ENCODE assay signal across 30 mouse cellular contexts in genomic region chr3:63272091-63272490, GRCm38 (mm10). TPM values are rescaled to one million over a fixed set of nuclear protein-coding genes. Genes with fewer than 3 reads are reported as not detected.
A peak's percentile ranks its signal among the peaks of the same experiment; 100 is the strongest.
DNase-seq lines count a peak whose midpoint lies in the region; ATAC-seq lines count a peak whose summit lies in the region.
"Had no signal": no experiment of that assay in that cellular context is flagged by ENCODE, and none has a peak within 500 bp of the region (broad histone marks: within the 10 kb centered on the region; RNA-seq: fewer than 3 reads in every experiment).

No protein-coding gene starts in this region.

- H3K4me1 ChIP-seq in forebrain, embryonic 12.5 days: no peaks in the 10 kb centered on the region
- H3K4me1 ChIP-seq in forebrain, embryonic 11.5 days (replicated peaks; ENCODE audit: control insufficient read depth, insufficient read depth, low read length): no peaks in the 10 kb centered on the region
- H3K4me1 ChIP-seq in heart, embryonic 15.5 days (replicated peaks): no peaks in the 10 kb centered on the region
- H3K4me1 ChIP-seq in midbrain, embryonic 12.5 days: no peaks in the 10 kb centered on the region
- H3K4me1 ChIP-seq in midbrain, embryonic 16.5 days (ENCODE audit: control insufficient read depth, insufficient read depth, low read length): no peaks in the 10 kb centered on the region
- H3K4me1 ChIP-seq in midbrain, embryonic 14.5 days (ENCODE audit: control insufficient read depth, insufficient read depth, low read length): no peaks in the 10 kb centered on the region
- H3K4me1 ChIP-seq: embryonic facial prominence, embryonic 15.5 days; hindbrain, embryonic 10.5 days; hindbrain, embryonic 15.5 days; kidney, embryonic 15.5 days; liver, embryonic 15.5 days had no signal

- H3K4me2 ChIP-seq in forebrain, embryonic 12.5 days: no peak overlapping the region
- no peak overlapping the region for H3K4me2 ChIP-seq in forebrain, embryonic 11.5 days (ENCODE audit: low read depth, low read length, severe bottlenecking)
- no peak overlapping the region for H3K4me2 ChIP-seq in heart, embryonic 15.5 days
- H3K4me2 ChIP-seq in midbrain, embryonic 12.5 days (replicated peaks): no peak overlapping the region
- no peak overlapping the region for H3K4me2 ChIP-seq in midbrain, embryonic 16.5 days (ENCODE audit: low read length)
- H3K4me2 ChIP-seq in midbrain, embryonic 14.5 days (ENCODE audit: low read length): no peak overlapping the region
- H3K4me2 ChIP-seq: embryonic facial prominence, embryonic 15.5 days; hindbrain, embryonic 15.5 days; kidney, embryonic 15.5 days; liver, embryonic 15.5 days; lung, embryonic 14.5 days had no signal

- no peak overlapping the region for H3K27ac ChIP-seq in forebrain, embryonic 12.5 days
- no peak overlapping the region for H3K27ac ChIP-seq in forebrain, embryonic 11.5 days (ENCODE audit: low read depth, low read length)
- H3K27ac ChIP-seq in heart, embryonic 15.5 days: no peak overlapping the region
- H3K27ac ChIP-seq in midbrain, embryonic 12.5 days (replicated peaks): no peak overlapping the region
- no peak overlapping the region for H3K27ac ChIP-seq in midbrain, embryonic 16.5 days (ENCODE audit: low read length)
- H3K27ac ChIP-seq in midbrain, embryonic 14.5 days (replicated peaks; ENCODE audit: low read depth, low read length): no peak overlapping the region
- H3K27ac ChIP-seq: embryonic facial prominence, embryonic 15.5 days; hindbrain, embryonic 10.5 days; hindbrain, embryonic 15.5 days; kidney, embryonic 15.5 days; layer of hippocampus, adult 2 months; liver, embryonic 15.5 days; stomach, postnatal 0 days had no signal

- H3K36me3 ChIP-seq in forebrain, embryonic 12.5 days (replicated peaks): no peaks in the 10 kb centered on the region
- no peaks in the 10 kb centered on the region for H3K36me3 ChIP-seq in forebrain, embryonic 11.5 days (ENCODE audit: control insufficient read depth, insufficient read depth, low read length)
- H3K36me3 ChIP-seq in heart, embryonic 15.5 days: no peaks in the 10 kb centered on the region
- no peaks in the 10 kb centered on the region for H3K36me3 ChIP-seq in midbrain, embryonic 12.5 days
- H3K36me3 ChIP-seq in midbrain, embryonic 16.5 days (ENCODE audit: control insufficient read depth, insufficient read depth, low read length): no peaks in the 10 kb centered on the region
- H3K36me3 ChIP-seq in midbrain, embryonic 14.5 days (ENCODE audit: control insufficient read depth, insufficient read depth, low read length): no peaks in the 10 kb centered on the region
- H3K36me3 ChIP-seq: embryonic facial prominence, embryonic 15.5 days; hindbrain, embryonic 10.5 days; hindbrain, embryonic 15.5 days; kidney, embryonic 15.5 days; liver, embryonic 15.5 days had no signal

- H3K4me3 ChIP-seq in forebrain, embryonic 12.5 days (replicated peaks): no peak overlapping the region
- no peak overlapping the region for H3K4me3 ChIP-seq in forebrain, embryonic 11.5 days (ENCODE audit: low read depth, low read length)
- H3K4me3 ChIP-seq in heart, embryonic 15.5 days: no peak overlapping the region
- no peak overlapping the region for H3K4me3 ChIP-seq in midbrain, embryonic 12.5 days
- no peak overlapping the region for H3K4me3 ChIP-seq in midbrain, embryonic 16.5 days (ENCODE audit: low read depth, low read length)
- H3K4me3 ChIP-seq in midbrain, embryonic 14.5 days (replicated peaks; ENCODE audit: low read depth, low read length): no peak overlapping the region
- H3K4me3 ChIP-seq: embryonic facial prominence, embryonic 15.5 days; hindbrain, embryonic 10.5 days; hindbrain, embryonic 15.5 days; kidney, embryonic 15.5 days; layer of hippocampus, adult 2 months; liver, embryonic 15.5 days had no signal

- no peak for DNase-seq in forebrain, embryonic 11.5 days (ENCODE audit: low spot score)
- no peak for DNase-seq in heart, adult 9 months (ENCODE audit: low spot score in 2 of 2)
- DNase-seq in midbrain, embryonic 14.5 days: no peak
- no peak for DNase-seq in thymus, postnatal 4 days
- DNase-seq: adrenal gland, postnatal 25 days; cerebellum, adult 11-12 months; cerebellum, adult 9-11 months; gastrocnemius, postnatal 10 days; kidney, adult 11 months; kidney, postnatal 36 days; left cerebral cortex, postnatal 4 days; lung, embryonic 14.5 days; lung, postnatal 14 days; right cerebral cortex, adult 18-20 months; spleen, adult 18-20 months; thymus, adult 18-20 months; thymus, postnatal 25 days had no signal

- 92% methylated on average over 2 of the region's 2 CpGs for WGBS in forebrain, embryonic 12.5 days
- WGBS in forebrain, embryonic 11.5 days: 96% methylated on average over 2 of the region's 2 CpGs
- WGBS in heart, embryonic 15.5 days: 59% methylated on average over 2 of the region's 2 CpGs
- WGBS in midbrain, embryonic 12.5 days: 93% methylated on average over 2 of the region's 2 CpGs
- 93% methylated on average over 2 of the region's 2 CpGs for WGBS in midbrain, embryonic 16.5 days
- 88% methylated on average over 2 of the region's 2 CpGs for WGBS in midbrain, embryonic 14.5 days

- ATAC-seq in forebrain, embryonic 12.5 days (ENCODE audit: low FRiP score): peak; percentile 46; the same call in 1 of the 2 replicates
- no peak for ATAC-seq in forebrain, embryonic 11.5 days (replicated peaks; ENCODE audit: low FRiP score)
- 0 out of 2 replicates have a peak, but pooled peaks have one; percentile 43 for ATAC-seq in heart, embryonic 15.5 days (replicated peaks; ENCODE audit: insufficient number of reproducible peaks, insufficient read depth, low FRiP score, low read depth)
- 0 out of 2 replicates have a peak, but pooled peaks have one; percentile 23 for ATAC-seq in midbrain, embryonic 12.5 days (ENCODE audit: low FRiP score, low read depth)
- no peak; the same call in 1 of the 2 replicates for ATAC-seq in midbrain, embryonic 16.5 days
- ATAC-seq in midbrain, embryonic 14.5 days (ENCODE audit: low FRiP score, low TSS enrichment): peak; percentile 62
- ATAC-seq: inflammation-experienced regulatory T-cells, adult 6 months; Patski had no signal

- H3K9me3 ChIP-seq in forebrain, embryonic 12.5 days: no peaks in the 10 kb centered on the region
- no peaks in the 10 kb centered on the region for H3K9me3 ChIP-seq in forebrain, embryonic 11.5 days (ENCODE audit: control insufficient read depth, low read length)
- H3K9me3 ChIP-seq in heart, embryonic 15.5 days (replicated peaks): no peaks in the 10 kb centered on the region
- H3K9me3 ChIP-seq in midbrain, embryonic 12.5 days: no peaks in the 10 kb centered on the region
- H3K9me3 ChIP-seq in midbrain, embryonic 16.5 days (replicated peaks; ENCODE audit: control insufficient read depth, low read length, poor library complexity, severe bottlenecking): no peaks in the 10 kb centered on the region
- no peaks in the 10 kb centered on the region for H3K9me3 ChIP-seq in midbrain, embryonic 14.5 days (ENCODE audit: control insufficient read depth, low read length)
- H3K9me3 ChIP-seq: embryonic facial prominence, embryonic 15.5 days; hindbrain, embryonic 10.5 days; hindbrain, embryonic 15.5 days; kidney, embryonic 15.5 days; liver, embryonic 15.5 days had no signal

- no peaks in the 10 kb centered on the region for H3K27me3 ChIP-seq in forebrain, embryonic 12.5 days
- H3K27me3 ChIP-seq in forebrain, embryonic 11.5 days (ENCODE audit: control insufficient read depth, insufficient read depth, low read length): no peaks in the 10 kb centered on the region
- no peaks in the 10 kb centered on the region for H3K27me3 ChIP-seq in heart, embryonic 15.5 days
- no peaks in the 10 kb centered on the region for H3K27me3 ChIP-seq in midbrain, embryonic 12.5 days
- no peaks in the 10 kb centered on the region for H3K27me3 ChIP-seq in midbrain, embryonic 16.5 days (ENCODE audit: control insufficient read depth, insufficient read depth, low read depth, low read length)
- no peaks in the 10 kb centered on the region for H3K27me3 ChIP-seq in midbrain, embryonic 14.5 days (ENCODE audit: control insufficient read depth, insufficient read depth, low read length)
- H3K27me3 ChIP-seq: embryonic facial prominence, embryonic 15.5 days; hindbrain, embryonic 15.5 days; kidney, embryonic 15.5 days; liver, embryonic 15.5 days; Patski had no signal

- no peak overlapping the region for H3K9ac ChIP-seq in forebrain, embryonic 12.5 days
- H3K9ac ChIP-seq in forebrain, embryonic 11.5 days (ENCODE audit: low read length): no peak overlapping the region
- no peak overlapping the region for H3K9ac ChIP-seq in heart, embryonic 15.5 days
- no peak overlapping the region for H3K9ac ChIP-seq in midbrain, embryonic 12.5 days (replicated peaks)
- no peak overlapping the region for H3K9ac ChIP-seq in midbrain, embryonic 16.5 days (ENCODE audit: low read depth, low read length)
- H3K9ac ChIP-seq in midbrain, embryonic 14.5 days (replicated peaks; ENCODE audit: low read length): no peak overlapping the region
- H3K9ac ChIP-seq: embryonic facial prominence, embryonic 15.5 days; hindbrain, embryonic 15.5 days; kidney, embryonic 15.5 days; liver, embryonic 15.5 days; lung, embryonic 14.5 days had no signal

RNA-seq across cellular contexts. Expression of gene Mme, which starts 30.8 kb away (rescaled TPM):
- polyA plus RNA-seq in forebrain, embryonic 12.5 days (2016; fragmentation: Nextera tagmentation; extraction: Ambion mirVana): 9.0 and 9.7 TPM in 2 replicates
- polyA plus RNA-seq in forebrain, embryonic 11.5 days (2014; fragmentation: Nextera tagmentation; extraction: Ambion mirVana): 14.2 and 15.2 TPM in 2 replicates
- polyA plus RNA-seq in heart, embryonic 15.5 days (2015; fragmentation: Nextera tagmentation; extraction: Ambion mirVana): 3.2 and 3.9 TPM in 2 replicates
- polyA plus RNA-seq in midbrain, embryonic 12.5 days (2016; fragmentation: Nextera tagmentation; extraction: Ambion mirVana): 10.3 and 12.6 TPM in 2 replicates
- 2.3 and 3.1 TPM in 2 replicates for polyA plus RNA-seq in midbrain, embryonic 16.5 days (2015; fragmentation: Nextera tagmentation; extraction: Ambion mirVana)
- 2.9 and 3.3 TPM in 2 replicates for polyA plus RNA-seq in midbrain, embryonic 14.5 days (2014; fragmentation: Nextera tagmentation; extraction: Ambion mirVana)
- polyA plus RNA-seq: inflammation-experienced regulatory T-cells, adult 6 months had no signal

Comparison
In these comparisons a context has a peak if more than half of its experiments do, and no peak if none do; other contexts are left out.
1. ATAC-seq: peak in forebrain, embryonic 12.5 days (single experiment), heart, embryonic 15.5 days (single experiment), midbrain, embryonic 12.5 days (single experiment) and midbrain, embryonic 14.5 days (single experiment); none in forebrain, embryonic 11.5 days (single experiment) and midbrain, embryonic 16.5 days (single experiment).